Mouse (Mus musculus) fibroblast of lung, adult 2 months (primary cell): ENCODE results near the gene Ccdc43.

ENCODE experiments used
- DNase-seq: peaks from one replicate; pipeline ENCODE4 v3.0.0-alpha.2; 2011; ENCODE audit warnings: low read depth

Ccdc43 gene

GRCm38 (mm10) chr11:102665151-102665550, 32.4 kb downstream of the Ccdc43 start:
- DNase-seq = no peak

GRCm38 (mm10) chr11:102663416-102663815, 34.2 kb downstream of the Ccdc43 start, which contains the start of gene Meioc:
Gene Meioc, plus strand, starts transcription at chr11:102663716.
- DNase-seq = no peak

GRCm38 (mm10) chr11:102656931-102657330, 40.7 kb downstream of the Ccdc43 start:
- no peak for DNase-seq

- no peak for DNase-seq
Measured at GRCm38 (mm10) chr11:102656326-102656926, 41.2 kb downstream of the Ccdc43 start.

- DNase-seq = no peak
Measured at GRCm38 (mm10) chr11:102655888-102656287, 41.7 kb downstream of the Ccdc43 start.

GRCm38 (mm10) chr11:102652844-102653243, 44.7 kb downstream of the Ccdc43 start:
- no peak for DNase-seq

- no peak for DNase-seq
Measured at GRCm38 (mm10) chr11:102651381-102651780, 46.2 kb downstream of the Ccdc43 start.

GRCm38 (mm10) chr11:102647885-102648284, 49.7 kb downstream of the Ccdc43 start:
- no peak for DNase-seq

- no peak for DNase-seq
Measured at GRCm38 (mm10) chr11:102646226-102646625, 51.4 kb downstream of the Ccdc43 start.

GRCm38 (mm10) chr11:102643891-102644382, 53.6 kb downstream of the Ccdc43 start:
- DNase-seq = peak; percentile 82

GRCm38 (mm10) chr11:102636887-102637286, 60.7 kb downstream of the Ccdc43 start:
- no peak for DNase-seq
